Mouse (Mus musculus) MEL (cell line): ENCODE results near the gene Mical3.
A peak's percentile ranks its signal among the peaks of the same experiment; 100 is the strongest.

Experiments used
- CHD2 ChIP-seq: IDR thresholded peaks from 2 replicates; pipeline ENCODE4 v1.6.1; 2011; ENCODE audit warnings: low read length, improper control_type of control experiment
- CTCF ChIP-seq, 3 experiments: IDR thresholded peaks in 2 of 3; conservative IDR thresholded peaks in 1 of 3; 2 replicates each; pipeline ENCODE4 v1.5.1; 2011 to 2012; ENCODE audit warnings: low read length in 3 of 3, low read depth in 2 of 3, mild to moderate bottlenecking in 2 of 3, improper control_type of control experiment in 1 of 3, inconsistent platforms in 1 of 3, mixed read lengths in 1 of 3, moderate library complexity in 1 of 3; ENCODE audit not compliant: control insufficient read depth in 1 of 3, insufficient read depth in 1 of 3, poor library complexity in 1 of 3, severe bottlenecking in 1 of 3
- E2F4 ChIP-seq: IDR thresholded peaks from 2 replicates; pipeline ENCODE4 v1.6.1; 2011; ENCODE audit warnings: low read depth, low read length, improper control_type of control experiment, borderline replicate concordance
- GATA1 ChIP-seq: IDR thresholded peaks from 2 replicates; pipeline ENCODE4 v1.6.1; 2011; ENCODE audit warnings: low read depth, low read length, improper control_type of control experiment
- JUND ChIP-seq: IDR thresholded peaks from 2 replicates; pipeline ENCODE4 v1.6.1; 2011; ENCODE audit warnings: low read depth, mild to moderate bottlenecking, improper control_type of control experiment, low read length
- MAX ChIP-seq: IDR thresholded peaks from 2 replicates; pipeline ENCODE4 v1.6.1; 2011; ENCODE audit warnings: low read length, improper control_type of control experiment
- POLR2A ChIP-seq, 2 experiments: IDR thresholded peaks; 2 replicates each; pipeline ENCODE4 v1.6.1; 2011 to 2012; ENCODE audit warnings: low read length in 2 of 2, mild to moderate bottlenecking in 2 of 2, control low read depth in 1 of 2, improper control_type of control experiment in 1 of 2, low read depth in 1 of 2, moderate library complexity in 1 of 2; ENCODE audit not compliant: control insufficient read depth in 1 of 2, insufficient read depth in 1 of 2, poor library complexity in 1 of 2
- POLR2AphosphoS2 ChIP-seq: IDR thresholded peaks from 2 replicates; pipeline ENCODE4 v1.6.1; 2011; ENCODE audit warnings: low read length, improper control_type of control experiment
- RCOR1 ChIP-seq: IDR thresholded peaks from 2 replicates; pipeline ENCODE4 v1.6.1; 2012; ENCODE audit warnings: low read depth, mild to moderate bottlenecking, inconsistent platforms, low read length, improper control_type of control experiment
- TCF12 ChIP-seq: IDR thresholded peaks from 2 replicates; pipeline ENCODE4 v1.6.1; 2014; ENCODE audit warnings: low read depth, mild to moderate bottlenecking, inconsistent platforms, low read length, improper control_type of control experiment, moderate library complexity
- ZC3H11A ChIP-seq: IDR thresholded peaks from 2 replicates; pipeline ENCODE4 v1.6.1; 2012; ENCODE audit warnings: low read depth, mild to moderate bottlenecking, inconsistent platforms, low read length, improper control_type of control experiment

DNA sequence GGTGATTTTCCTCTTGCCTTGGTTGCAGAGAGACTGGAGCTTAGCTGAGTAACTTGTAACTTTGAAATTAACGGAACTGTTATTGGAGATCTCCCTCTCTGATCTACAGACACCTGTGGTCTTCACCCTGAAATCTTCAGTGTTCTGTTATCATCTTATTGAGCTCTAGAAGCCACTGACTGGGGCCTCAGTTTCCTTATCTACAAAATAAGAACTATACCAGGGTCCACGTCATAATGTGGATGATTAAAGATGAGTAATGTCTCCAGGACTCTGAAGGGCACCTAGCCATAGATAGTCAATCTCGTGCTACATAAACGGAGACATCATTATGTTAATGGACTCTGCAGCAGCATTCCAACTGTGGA, 45.9 kb upstream of the Mical3 start:
- TF ChIP-seq TCF12 (peak; percentile 31; the same call in 1 of the 2 replicates), CTCF (IDR thresholded peaks at IDR 0.05 in 2 of 3, conservative IDR thresholded peaks at IDR 0.05 in 1 of 3; ENCODE audit: control insufficient read depth in 1 of 3, insufficient read depth in 1 of 3, low read depth in 2 of 3, low read length in 3 of 3, poor library complexity in 1 of 3, severe bottlenecking in 1 of 3) (no peak), JUND (no peak), RCOR1 (peak; percentile 27; the same call in 1 of the 2 replicates), POLR2A (IDR thresholded peaks at IDR 0.05; ENCODE audit: control insufficient read depth in 1 of 2, insufficient read depth in 1 of 2, low read depth in 1 of 2, low read length in 2 of 2, poor library complexity in 1 of 2) (no peak), CHD2 (no peak), GATA1 (0 out of 2 replicates have a peak, but pooled peaks have one; percentile 39), POLR2AphosphoS2 (no peak), MAX (no peak), ZC3H11A (no peak), E2F4 (no peak)
